ENCODE assay signal across 22 mouse cellular contexts in genomic region chrX:11993641-11994419, GRCm38 (mm10).
A peak's percentile ranks its signal among the peaks of the same experiment; 100 is the strongest.
DNase-seq lines count a peak whose midpoint lies in the region; ATAC-seq and TF ChIP-seq lines count a peak whose summit lies in the region.
"Had no signal": no experiment of that assay in that cellular context is flagged by ENCODE, and none has a peak within 500 bp of the region (broad histone marks: within the 10 kb centered on the region; RNA-seq: fewer than 3 reads in every experiment).

No protein-coding gene starts in this region.

- 0 out of 2 replicates have a peak overlapping the region, but pooled peaks have one; percentile 5 for H3K9ac ChIP-seq in liver, embryonic 14.5 days (replicated peaks)
- no peak overlapping the region for H3K9ac ChIP-seq in midbrain, embryonic 15.5 days
- H3K9ac ChIP-seq: embryonic facial prominence, embryonic 12.5 days; forebrain, embryonic 13.5 days; limb, embryonic 13.5 days; lung, embryonic 14.5 days had no signal

- no peaks in the 10 kb centered on the region; the same call in 1 of the 2 replicates for H3K27me3 ChIP-seq in liver, embryonic 14.5 days (ENCODE audit: control insufficient read depth, insufficient read depth, low read length)
- H3K27me3 ChIP-seq in midbrain, embryonic 15.5 days (replicated peaks), result peaks cover 9% of the 10 kb centered on the region; the same call in 1 of the 2 replicates

- H3K4me1 ChIP-seq in liver, embryonic 14.5 days (replicated peaks; ENCODE audit: control insufficient read depth in 2 of 2, insufficient read depth in 2 of 2, low read length in 1 of 2), result peaks cover 25 to 49% of the 10 kb centered on the region in 2 experiments
- peaks cover 1% of the 10 kb centered on the region; the same call in 1 of the 2 replicates for H3K4me1 ChIP-seq in midbrain, embryonic 15.5 days
- H3K4me1 ChIP-seq: embryonic facial prominence, embryonic 12.5 days had no signal

- peak overlapping the region; percentile 52 for H3K27ac ChIP-seq in liver, embryonic 14.5 days
- no peak overlapping the region for H3K27ac ChIP-seq in midbrain, embryonic 15.5 days
- H3K27ac ChIP-seq: embryonic facial prominence, embryonic 12.5 days; forebrain, embryonic 13.5 days; gastrocnemius, adult 2 months; hindbrain, embryonic 10.5 days; limb, embryonic 13.5 days; midbrain, embryonic 10.5 days had no signal

- H3K9me3 ChIP-seq in liver, embryonic 14.5 days (ENCODE audit: control insufficient read depth, low read length), result no peaks in the 10 kb centered on the region
- no peaks in the 10 kb centered on the region for H3K9me3 ChIP-seq in midbrain, embryonic 15.5 days
- H3K9me3 ChIP-seq: embryonic facial prominence, embryonic 12.5 days; forebrain, embryonic 13.5 days; hindbrain, embryonic 10.5 days; limb, embryonic 13.5 days; midbrain, embryonic 10.5 days had no signal

- no peak overlapping the region for H3K4me3 ChIP-seq in liver, embryonic 14.5 days (ENCODE audit: insufficient read depth in 1 of 2, low read depth in 2 of 2, low read length in 2 of 2)
- H3K4me3 ChIP-seq in midbrain, embryonic 15.5 days, result no peak overlapping the region
- H3K4me3 ChIP-seq: embryonic facial prominence, embryonic 12.5 days; erythroblast, embryonic 14.5 days; forebrain, embryonic 13.5 days; gastrocnemius, adult 2 months; hindbrain, embryonic 10.5 days; limb, embryonic 13.5 days; midbrain, embryonic 10.5 days had no signal

- peak; percentile 91 for TF ChIP-seq EP300 in liver, embryonic 14.5 days (IDR thresholded peaks at IDR 0.05; ENCODE audit: low read depth)

- WGBS in liver, embryonic 14.5 days (ENCODE audit: insufficient replicate concordance), result 26% methylated on average over 5 of the region's 5 CpGs
- 72% methylated on average over 5 of the region's 5 CpGs for WGBS in midbrain, embryonic 15.5 days

- no peaks in the 10 kb centered on the region for H3K36me3 ChIP-seq in liver, embryonic 14.5 days (replicated peaks; ENCODE audit: control insufficient read depth, insufficient read depth, low read depth)
- H3K36me3 ChIP-seq in midbrain, embryonic 15.5 days (replicated peaks), result no peaks in the 10 kb centered on the region
- H3K36me3 ChIP-seq: embryonic facial prominence, embryonic 12.5 days; hindbrain, embryonic 10.5 days; limb, embryonic 13.5 days; midbrain, embryonic 10.5 days had no signal

- ATAC-seq in erythroblast, adult 5-6 weeks (replicated peaks; ENCODE audit: low FRiP score, poor library complexity, severe bottlenecking), result 0 out of 2 replicates have a peak, but pooled peaks have one; percentile 54
- peak; percentile 85 for ATAC-seq in liver, embryonic 14.5 days (ENCODE audit: insufficient read depth)
- ATAC-seq in midbrain, embryonic 15.5 days (replicated peaks), result no peak
- ATAC-seq: forebrain, embryonic 13.5 days; hindbrain, embryonic 16.5 days; intestine, embryonic 16.5 days had no signal

- H3K4me2 ChIP-seq in liver, embryonic 14.5 days (ENCODE audit: low read depth), result peak overlapping the region; percentile 41
- no peak overlapping the region for H3K4me2 ChIP-seq in midbrain, embryonic 15.5 days
- H3K4me2 ChIP-seq: embryonic facial prominence, embryonic 12.5 days; forebrain, embryonic 13.5 days; limb, embryonic 13.5 days; lung, embryonic 14.5 days had no signal

- no peak for TF ChIP-seq CTCF in liver, embryonic 14.5 days (IDR thresholded peaks at IDR 0.05; ENCODE audit: low read depth)

- DNase-seq in embryo, embryonic 10 days (ENCODE audit: low spot score), result peak; percentile 6
- no peak for DNase-seq in embryo, embryonic 10.5 days (ENCODE audit: low spot score)
- DNase-seq in 416B (ENCODE audit: low read depth), result peak; percentile 82
- peak; percentile 64 to 73 (median 68) for DNase-seq in liver, embryonic 14.5 days (ENCODE audit: low read depth in 3 of 3, low spot score in 3 of 3)
- DNase-seq in adrenal gland, postnatal 4 days (ENCODE audit: low spot score in 2 of 2), result no peak
- no peak for DNase-seq in urinary bladder, postnatal 14 days (ENCODE audit: low spot score)
- DNase-seq: adrenal gland, adult 8-10 months; cerebellum, adult 9-10 months; gastrocnemius, adult 2 months; kidney, postnatal 4 days; lung, embryonic 14.5 days; lung, postnatal 4 days had no signal

Comparison
In these comparisons a context has a peak if more than half of its experiments do, and no peak if none do; other contexts are left out.
1. DNase-seq: peak in embryo, embryonic 10 days (single experiment), 416B (single experiment) and liver, embryonic 14.5 days (3 of 3); none in embryo, embryonic 10.5 days (single experiment), adrenal gland, postnatal 4 days (0 of 2) and urinary bladder, postnatal 14 days (single experiment).